Mouse (Mus musculus) liver, adult 2 months (tissue): ENCODE measurements at regions not wholly inside any gene's neighbourhood (a gene's known extent, or its start where the extent isn't known, plus 50 kb on each side); places are given as distances from the start of the nearest gene placed in this dataset.

Experiments used
- CTCF ChIP-seq: fragments of 200-500 bp; IDR thresholded peaks from 2 replicates; pipeline ENCODE4 v1.5.1; 2011; ENCODE audit warnings: low read depth, low read length, control low read depth
- POLR2A ChIP-seq: fragments of 200-500 bp; IDR thresholded peaks from 2 replicates; pipeline ENCODE4 v1.6.1; 2011; ENCODE audit warnings: low read length, control low read depth; ENCODE audit not compliant: insufficient read depth; ENCODE audit errors: extremely low read depth

GRCm38 (mm10) chr4:9014986-9015385 is 776.1 kb upstream of the Car8 start:
- TF ChIP-seq POLR2A (no peak), CTCF (no peak)
